Mouse (Mus musculus): ENCODE measurements around the gene Capn12.

DNA sequence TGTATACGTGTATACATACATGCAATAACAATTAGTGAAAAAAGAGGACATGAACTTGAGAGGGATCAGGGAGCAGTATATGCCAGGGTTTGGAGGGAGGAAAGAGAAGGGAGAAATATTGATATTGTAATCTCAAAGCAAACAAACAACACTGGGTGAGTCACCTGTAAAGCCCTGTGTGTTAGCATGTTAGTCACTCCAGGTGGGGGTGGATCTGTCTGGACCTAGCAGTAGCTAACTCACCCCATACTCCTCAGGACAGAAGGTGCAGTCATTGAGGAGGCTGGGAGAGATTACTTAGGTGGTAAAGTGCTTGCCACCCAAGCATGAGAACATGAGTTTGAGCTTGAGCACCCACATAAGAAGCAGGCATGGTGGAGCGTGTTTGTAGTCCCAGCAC is 21.3 kb upstream of the Capn12 start:
- TF ChIP-seq CTCF (IDR thresholded peaks at IDR 0.05; ENCODE audit: low read depth, low read length) = no peak
- no peak for TF ChIP-seq POLR2A (IDR thresholded peaks at IDR 0.05; ENCODE audit: borderline replicate concordance, low read depth, low read length)
